Mouse (Mus musculus): ENCODE data around the gene Rhov.

DNA sequence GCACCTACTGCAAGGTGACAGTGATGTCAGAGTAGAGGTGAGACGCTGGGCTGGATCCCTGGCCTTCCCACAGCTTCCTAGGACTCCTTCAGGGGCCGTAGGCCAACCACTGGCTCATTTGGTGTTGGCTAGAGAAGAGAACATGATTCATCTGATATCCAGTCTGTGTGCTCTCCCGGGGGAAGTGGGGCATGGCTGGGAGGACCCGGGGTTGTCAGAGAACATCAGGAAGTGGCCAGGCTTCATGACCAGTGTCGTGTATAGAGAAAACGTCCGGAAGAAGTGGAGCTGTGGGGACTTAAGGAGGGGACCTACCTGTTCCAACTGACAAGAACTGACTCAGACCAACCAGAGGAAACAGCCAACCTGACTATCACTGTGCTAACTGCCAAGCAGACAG is 25.8 kb downstream of the Rhov start:
- TF ChIP-seq CTCF (IDR thresholded peaks at IDR 0.05; ENCODE audit: low read depth, low read length) (no peak), TAL1 (conservative IDR thresholded peaks at IDR 0.05; ENCODE audit: low read depth, low read length) (no peak), POLR2AphosphoS5 (IDR thresholded peaks at IDR 0.05; ENCODE audit: insufficient replicate concordance, low read depth, low read length) (no peak), GATA1 (IDR thresholded peaks at IDR 0.05; ENCODE audit: borderline replicate concordance, low read length) (no peak), GATA2 (IDR thresholded peaks at IDR 0.05; ENCODE audit: borderline replicate concordance, low read depth, low read length) (no peak)

Data from G1E (cell line).